Mouse (Mus musculus) layer of hippocampus, adult 8-10 months (tissue): ENCODE data around the gene Frem3. TPM values are rescaled to one million over a fixed set of nuclear protein-coding genes. Genes with fewer than 3 reads are reported as not detected.

Experiments
- DNase-seq, 2 experiments: peaks; one replicate each; pipeline ENCODE4 v3.0.0; 2022; ENCODE audit warnings: low spot score in 2 of 2
- total RNA-seq, 4 experiments: library from RNA; stranded (reverse); gene quantifications; 2 replicates each; pipeline ENCODE4 v1.2.4; 2022

Gene Frem3
- total RNA-seq, 4 experiments from 2014 or later, result 2.0 to 2.4 (median 2.2) TPM

DNA sequence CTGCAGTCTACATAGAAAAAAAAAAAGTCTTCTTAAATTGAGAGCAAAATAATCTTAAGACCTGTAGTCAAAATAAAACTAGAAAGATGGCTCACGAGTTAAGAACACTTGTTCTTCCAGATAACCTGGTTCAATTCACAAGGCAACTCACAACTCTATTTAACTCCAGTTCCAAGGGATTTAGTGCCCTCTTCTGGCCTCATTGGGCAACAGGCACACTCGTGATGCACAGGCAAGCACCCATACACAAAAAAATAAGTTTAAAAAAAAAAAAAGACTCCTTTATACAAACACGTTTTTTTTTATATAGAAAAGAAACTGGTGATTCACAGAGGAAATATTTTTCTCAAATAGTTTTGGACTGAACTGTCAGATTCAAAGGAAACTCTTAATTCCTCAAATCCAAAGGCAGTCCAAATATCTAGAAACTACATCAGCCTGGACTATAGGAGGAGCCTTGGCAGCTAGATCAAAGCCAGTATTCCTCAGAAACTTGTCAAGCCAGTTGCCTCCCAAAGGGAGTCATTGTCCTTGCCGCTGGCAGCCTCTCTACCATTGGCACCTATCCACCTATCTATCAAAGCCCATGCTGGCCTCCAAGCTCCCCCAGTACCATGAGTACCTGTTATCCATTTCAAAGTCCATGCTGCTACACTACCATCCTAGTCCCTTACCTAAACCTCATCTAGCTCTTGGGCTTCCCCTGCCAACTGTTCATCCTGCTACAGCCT, 100.0 kb downstream of the Frem3 start:
- no peak for DNase-seq

DNA sequence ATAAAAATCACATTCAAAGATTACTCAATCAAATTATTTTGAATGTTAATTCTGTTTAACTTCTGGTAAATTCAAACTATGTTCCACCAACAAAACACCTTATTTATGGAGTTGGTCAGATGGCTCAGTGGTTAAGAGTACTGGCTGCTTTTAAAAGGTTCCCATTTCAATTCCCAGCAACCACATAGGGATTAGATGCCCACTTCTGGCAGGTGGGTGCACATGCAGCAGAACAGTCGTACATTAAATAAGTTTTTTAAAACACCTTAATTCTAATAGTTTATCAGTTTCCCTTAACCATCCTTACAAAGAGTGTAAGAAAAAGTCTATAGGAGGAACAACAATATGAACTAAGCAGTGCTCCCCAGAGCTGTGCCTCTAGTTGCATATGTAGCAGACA, 103.6 kb downstream of the Frem3 start:
- DNase-seq, result no peak

DNA sequence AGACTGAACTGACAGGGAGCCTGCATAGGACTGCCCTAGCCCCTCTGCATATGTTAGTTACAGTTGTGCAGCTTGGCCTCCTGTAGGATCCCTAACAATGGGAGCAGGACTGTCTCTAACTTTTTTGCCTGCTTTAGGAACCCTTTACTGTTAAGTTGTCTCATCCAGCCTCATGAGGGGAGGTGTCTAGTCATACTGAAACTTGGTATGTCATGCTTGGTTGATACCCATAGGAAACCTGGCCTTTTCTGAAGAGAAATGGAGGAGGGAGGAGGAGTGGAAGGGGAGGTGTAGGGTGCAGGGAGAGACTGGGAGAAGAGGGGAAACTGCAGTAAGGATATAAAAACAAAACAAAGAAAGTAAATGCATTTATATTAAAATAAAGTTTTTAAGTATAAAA, 121.4 kb downstream of the Frem3 start:
- DNase-seq, result no peak

DNA sequence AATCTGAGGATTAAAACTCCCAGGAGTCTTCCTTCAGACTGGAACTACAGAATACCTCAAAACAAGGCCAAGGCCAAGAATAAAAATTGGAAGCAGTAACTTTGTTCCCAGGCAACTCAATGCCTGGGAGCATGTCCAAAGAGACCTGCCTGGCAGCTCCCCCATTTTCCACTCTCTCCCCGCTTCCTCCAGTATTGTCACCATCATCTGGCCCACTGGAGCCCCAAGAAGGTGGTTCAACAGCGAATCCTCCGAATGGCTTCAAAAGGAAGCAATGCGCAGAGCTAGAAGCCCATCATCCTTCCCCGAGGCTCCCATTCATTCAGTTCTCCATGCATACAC, 127.1 kb downstream of the Frem3 start:
- peak in 1 of 2 experiments; percentile 11 for DNase-seq

DNA sequence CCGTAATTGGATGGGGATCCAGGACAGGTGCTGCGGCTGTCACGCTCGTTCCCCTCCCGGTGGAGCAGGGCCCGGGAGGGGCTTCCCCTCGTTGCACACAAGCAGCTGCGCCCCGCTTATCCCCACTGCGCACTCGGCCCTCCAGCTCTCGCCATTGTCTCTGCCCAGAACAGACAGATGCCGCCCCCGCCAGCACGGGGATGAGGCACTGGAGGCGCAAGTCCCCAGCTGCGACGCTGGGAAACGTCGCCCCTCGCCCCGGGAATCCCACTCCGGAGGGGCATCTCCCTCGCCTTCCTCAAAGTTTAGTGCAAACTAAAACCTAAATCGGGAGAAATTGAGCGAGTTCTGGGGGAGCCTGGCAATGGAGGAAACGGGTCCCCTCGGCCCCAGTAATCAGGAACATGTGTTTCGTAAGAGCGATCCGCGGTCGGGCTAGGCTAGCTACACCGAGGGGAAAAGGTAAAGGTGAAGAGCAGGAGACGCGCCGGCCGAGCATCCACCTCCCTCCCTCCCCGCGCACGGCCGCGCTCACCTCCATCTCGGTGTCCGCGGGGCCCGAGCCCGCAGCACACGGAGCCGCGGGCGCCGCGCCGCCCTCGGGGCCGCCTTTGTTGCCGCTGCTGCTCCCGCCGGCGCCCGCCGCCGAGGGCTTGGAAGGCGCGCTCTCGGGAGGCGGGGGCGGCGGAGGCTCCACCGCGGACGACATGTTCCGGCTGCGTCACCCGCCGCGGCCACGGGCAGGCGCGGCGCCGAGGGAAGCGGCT, 127.7 kb downstream of the Frem3 start:
- peak; percentile 55 for DNase-seq

DNA sequence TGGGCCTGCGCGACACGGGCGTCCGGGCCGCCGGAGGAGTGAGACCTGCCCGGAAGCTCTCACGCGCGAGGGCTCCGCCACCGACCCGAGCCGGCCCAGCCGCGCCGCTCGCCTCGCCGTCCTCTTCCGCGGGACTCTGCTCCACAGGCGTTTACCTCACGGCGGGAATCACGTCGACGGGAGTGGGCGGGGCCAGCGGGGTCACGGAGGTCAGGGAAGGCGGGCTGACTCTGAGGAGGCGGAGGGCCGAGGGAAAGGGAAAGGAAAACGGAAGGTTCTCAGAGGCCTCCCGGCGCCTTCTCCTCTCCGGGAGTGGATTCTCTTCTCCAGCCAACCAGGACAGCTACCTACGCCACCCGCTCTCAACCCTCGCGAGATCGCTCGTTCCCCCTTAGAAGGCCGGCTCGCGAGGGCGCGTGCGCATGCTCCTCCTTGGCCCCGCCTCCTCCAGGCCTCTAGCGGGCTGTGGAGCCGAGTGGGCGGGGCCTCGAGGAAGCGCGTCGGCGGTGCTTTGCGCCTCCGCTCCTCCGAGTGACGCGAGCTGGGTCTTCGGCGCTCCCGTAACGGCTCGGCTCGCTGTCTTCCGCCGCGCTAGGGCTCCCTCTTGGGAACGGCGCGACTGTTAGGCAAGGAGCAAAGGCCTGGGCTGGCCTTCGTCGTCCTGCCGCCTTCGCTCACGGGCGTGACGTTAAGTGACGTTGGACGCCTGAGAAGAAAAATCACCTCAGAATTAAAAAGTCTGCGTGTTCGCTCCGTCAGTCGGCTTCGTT, 128.5 kb downstream of the Frem3 start, which contains the start of gene Smarca5:
Smarca5 (minus strand) TSS at position 343 of the 770 bp plus-strand sequence.
- DNase-seq, result peak; percentile 93

DNA sequence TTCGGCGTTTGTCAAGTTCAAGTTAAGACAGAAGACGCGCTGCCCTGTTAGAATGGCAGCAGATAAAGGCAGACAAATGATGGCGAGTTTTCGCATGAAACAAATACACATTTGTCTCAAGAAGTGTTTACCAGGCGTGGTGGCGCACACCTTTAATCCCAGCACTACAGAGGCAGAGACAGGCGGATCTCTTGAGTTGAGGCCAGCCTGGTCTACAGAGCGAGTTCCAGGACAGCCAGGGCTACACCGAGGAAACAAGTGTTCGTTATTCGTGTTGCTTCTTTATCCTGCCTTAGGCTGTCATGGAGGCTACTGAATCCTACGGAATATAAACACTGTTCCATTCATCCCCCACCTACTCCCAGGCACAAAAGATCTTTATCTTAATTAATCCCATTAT, 129.1 kb downstream of the Frem3 start:
- no peak for DNase-seq

Other genes with a start within 250 kb of the Frem3 start
- not detected for gene Gypa, start 117.3 kb upstream of the Frem3 start, total RNA-seq
- 10 to 100 TPM; 52.2 to 60.2 (median 56.5) TPM for gene Smarca5, start 128.4 kb downstream of the Frem3 start, total RNA-seq